Mouse (Mus musculus) gastrocnemius, adult 2 months (tissue): ENCODE data around the gene Kcnn3. TPM values are rescaled to one million over a fixed set of nuclear protein-coding genes. Genes with fewer than 3 reads are reported as not detected.
A peak's percentile ranks its signal among the peaks of the same experiment; 100 is the strongest.

Experiments used
- DNase-seq: peaks from one replicate; pipeline ENCODE4 v3.0.0; 2022
- H3K27ac ChIP-seq: fragments of 200-600 bp; 2 replicates; pipeline ENCODE4 v1.8.1; 2022; ENCODE audit warnings: mild to moderate bottlenecking
- H3K4me3 ChIP-seq: fragments of 200-600 bp; 2 replicates; pipeline ENCODE4 v1.8.1; 2022; ENCODE audit warnings: mild to moderate bottlenecking, moderate library complexity
- CTCF ChIP-seq: fragments of 200-600 bp; IDR thresholded peaks from 2 replicates; pipeline ENCODE4 v1.8.1; 2022; ENCODE audit warnings: antibody characterized with exemption, mild to moderate bottlenecking, moderate library complexity
- intact Hi-C: fragments of 180-260 bp; cut with DNase I; formaldehyde crosslinking; loops from one replicate; pipeline ENCODE4 v1.15.1; 2025
- total RNA-seq, 2 experiments: library from RNA; stranded (reverse); gene quantifications; 2 replicates each; pipeline ENCODE4 v1.2.3; 2021

Gene Kcnn3
- total RNA-seq, 2 experiments from 2014 or later, result 1.4 to 4.1 TPM

DNA sequence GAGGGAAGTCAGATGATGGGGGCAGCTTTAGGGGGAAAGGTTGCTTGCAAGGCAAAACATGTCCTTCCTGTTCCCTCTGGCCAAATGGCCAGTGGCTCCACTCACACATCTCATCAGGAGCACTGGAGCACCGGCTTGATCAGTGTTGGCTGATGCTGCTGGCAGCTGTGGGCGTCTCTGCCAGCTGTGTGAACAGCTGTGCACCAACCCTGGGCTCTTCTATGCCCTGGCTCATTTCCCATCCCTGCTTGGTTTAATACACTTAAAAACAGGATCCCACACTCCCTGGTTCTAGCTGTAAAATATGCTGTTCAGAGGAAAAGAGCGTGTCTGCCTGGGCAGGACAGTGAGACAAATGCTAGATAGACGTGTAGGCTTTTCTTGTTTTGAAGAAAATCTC, 64.3 kb downstream of the Kcnn3 start:
- no peak overlapping the region for H3K4me3 ChIP-seq
- no peak for DNase-seq
- H3K27ac ChIP-seq, result no peak overlapping the region
- intact Hi-C loops, result no loop called here
- TF ChIP-seq CTCF, result no peak

DNA sequence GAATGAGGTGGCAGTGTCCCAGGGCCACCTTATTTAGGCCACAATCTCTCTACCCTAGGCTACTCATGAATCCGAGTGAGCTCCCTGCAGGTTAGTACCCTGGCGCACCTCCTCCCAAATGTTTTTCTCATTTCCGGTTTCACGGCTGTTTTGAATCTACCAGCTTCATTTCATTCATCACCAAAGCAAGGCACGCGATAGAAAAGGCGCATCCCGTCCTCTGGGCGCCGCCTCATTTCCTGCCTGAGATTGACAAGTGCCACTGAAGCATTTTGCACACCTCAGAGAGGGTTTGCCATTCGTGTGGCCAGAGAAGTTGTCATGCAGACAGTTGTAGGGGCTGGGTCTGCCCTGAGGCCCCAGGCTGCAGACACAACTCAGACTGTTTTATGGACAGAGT, 68.5 kb downstream of the Kcnn3 start:
- H3K27ac ChIP-seq, result no peak overlapping the region
- H3K4me3 ChIP-seq, result no peak overlapping the region
- no peak for TF ChIP-seq CTCF
- no peak for DNase-seq
- intact Hi-C loops, result no loop called here

DNA sequence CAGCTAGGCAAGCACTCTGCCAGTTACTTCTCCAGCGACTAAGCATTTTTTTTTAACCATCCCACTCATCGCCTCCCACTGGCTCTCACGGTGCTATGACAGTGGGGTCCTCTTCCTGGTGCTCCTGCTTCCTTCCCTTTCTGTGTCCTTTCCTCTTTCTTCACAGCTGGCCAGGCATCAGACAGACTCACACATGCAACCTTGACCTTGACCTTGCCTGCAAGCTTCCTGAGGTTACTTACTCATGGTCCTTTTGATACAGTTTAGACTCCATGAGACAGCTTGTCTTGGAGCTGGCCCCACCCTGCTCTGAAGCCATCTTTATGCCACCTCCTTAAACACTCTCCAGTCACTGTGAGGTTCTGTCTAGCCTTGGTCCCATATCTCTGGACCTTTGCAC, 69.4 kb downstream of the Kcnn3 start:
- DNase-seq, result no peak
- Histone ChIP-seq H3K4me3 (no peak overlapping the region), H3K27ac (no peak overlapping the region)
- intact Hi-C loops, result no loop called here
- TF ChIP-seq CTCF, result no peak

DNA sequence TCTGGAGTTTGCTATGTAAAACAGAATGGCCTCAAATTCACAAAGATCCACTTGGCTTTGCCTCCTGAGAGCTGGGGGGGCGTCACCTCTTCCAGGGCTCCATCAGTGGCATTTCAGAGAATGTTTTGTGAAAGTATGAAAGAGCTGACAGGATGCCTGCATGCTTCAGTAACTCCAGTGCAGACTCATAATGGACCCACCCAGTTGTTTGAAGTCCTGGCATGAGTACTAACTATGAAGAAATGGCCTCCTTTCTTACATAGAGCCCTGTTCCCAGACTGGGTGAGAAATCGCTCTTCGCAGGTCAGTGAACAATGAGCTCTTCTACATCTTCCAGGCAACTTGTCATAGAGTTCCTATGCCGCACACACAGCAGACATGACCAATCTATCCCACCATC, 70.4 kb downstream of the Kcnn3 start:
- Histone ChIP-seq H3K27ac (no peak overlapping the region), H3K4me3 (no peak overlapping the region)
- no peak for DNase-seq
- intact Hi-C loops, result no loop called here
- no peak for TF ChIP-seq CTCF

DNA sequence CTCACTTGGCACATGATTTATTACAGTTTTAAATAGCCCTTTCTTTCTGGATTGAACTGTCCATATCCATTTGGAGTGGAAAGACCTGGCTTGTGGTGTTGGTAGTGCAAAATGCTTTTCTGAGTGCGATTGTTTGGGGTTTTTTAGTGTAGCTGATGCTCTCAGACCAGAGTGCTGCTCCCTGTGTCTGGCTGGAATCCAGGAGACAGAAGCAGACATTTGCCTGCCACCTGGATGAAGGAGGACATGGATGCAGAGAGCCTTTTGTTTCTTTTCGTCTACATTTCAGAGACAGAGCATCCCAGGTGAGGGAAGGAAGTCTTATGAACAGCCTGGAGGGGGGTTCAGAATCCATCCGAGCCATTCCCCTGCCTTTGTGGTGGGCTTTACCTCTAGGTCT, 71.5 kb downstream of the Kcnn3 start:
- TF ChIP-seq CTCF, result no peak
- intact Hi-C loops, result no loop called here
- DNase-seq, result no peak
- Histone ChIP-seq H3K27ac (no peak overlapping the region), H3K4me3 (no peak overlapping the region)

DNA sequence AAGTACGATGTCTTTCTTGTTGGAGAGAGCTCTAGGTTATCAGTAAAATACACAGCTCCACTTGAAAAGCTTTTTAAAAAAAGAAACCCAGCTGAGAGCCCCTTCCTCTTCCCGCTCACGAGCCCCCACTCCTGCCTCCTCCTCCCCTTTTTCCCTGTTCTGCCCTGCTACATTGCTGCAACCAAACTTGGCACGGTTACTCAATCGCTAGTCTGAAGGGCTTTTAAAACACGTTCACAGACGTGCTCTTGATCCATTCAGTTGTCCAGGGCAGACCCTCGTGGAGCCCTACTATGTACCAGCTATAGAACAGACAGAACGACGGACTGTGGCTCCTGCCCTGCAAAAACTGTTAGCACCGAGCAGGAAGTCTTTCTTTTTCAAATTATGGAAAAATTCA, 72.8 kb downstream of the Kcnn3 start:
- Histone ChIP-seq H3K27ac (no peak overlapping the region), H3K4me3 (no peak overlapping the region)
- no peak for TF ChIP-seq CTCF
- intact Hi-C loops, result no loop called here
- DNase-seq, result peak; percentile 11

DNA sequence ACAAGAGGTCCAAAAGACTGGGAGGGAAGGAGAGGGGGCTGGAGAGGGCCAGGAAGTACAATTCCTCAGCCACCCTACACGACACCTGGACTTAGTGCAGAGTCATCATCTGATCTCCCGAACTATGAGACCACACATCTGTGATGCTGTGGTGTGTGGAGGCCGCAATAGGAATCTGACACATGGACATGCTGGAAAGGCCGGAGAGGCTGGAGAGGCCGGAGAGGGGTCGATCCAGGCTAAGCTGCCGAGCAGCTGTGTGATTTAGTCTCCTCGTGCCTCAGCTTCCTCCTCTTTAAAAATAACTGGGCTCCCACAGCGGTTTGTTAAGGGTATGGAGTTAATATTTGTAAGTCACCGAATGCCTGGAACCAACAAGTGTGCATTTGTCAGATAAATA, 73.6 kb downstream of the Kcnn3 start:
- DNase-seq, result peak; percentile 14
- no peak for TF ChIP-seq CTCF
- Histone ChIP-seq H3K4me3 (no peak overlapping the region), H3K27ac (0 out of 2 replicates have a peak overlapping the region, but pooled peaks have one; percentile 8)
- intact Hi-C loops, result no loop called here

DNA sequence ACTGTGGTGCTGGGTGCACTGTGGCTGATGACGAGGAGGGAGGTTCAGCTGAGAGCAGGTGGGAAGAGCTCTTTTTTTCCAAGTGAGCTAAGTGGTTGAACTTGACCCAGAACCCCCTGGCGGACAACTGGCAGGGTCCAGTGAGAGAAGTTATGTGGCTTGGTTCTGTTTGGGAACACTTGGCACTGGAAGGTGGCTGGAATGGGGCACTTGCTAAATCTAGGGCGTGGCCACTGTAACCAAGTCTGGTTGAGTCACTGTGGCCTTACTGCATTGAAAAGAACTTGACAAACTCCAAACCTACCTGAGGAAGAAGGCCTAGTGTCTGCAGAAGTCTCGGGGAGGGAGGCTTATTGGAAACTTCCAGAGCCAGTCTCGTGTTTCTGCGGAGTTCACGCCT, 78.4 kb downstream of the Kcnn3 start:
- Histone ChIP-seq H3K27ac (no peak overlapping the region), H3K4me3 (no peak overlapping the region)
- no peak for TF ChIP-seq CTCF
- intact Hi-C loops, result no loop called here
- DNase-seq, result peak; percentile 14

DNA sequence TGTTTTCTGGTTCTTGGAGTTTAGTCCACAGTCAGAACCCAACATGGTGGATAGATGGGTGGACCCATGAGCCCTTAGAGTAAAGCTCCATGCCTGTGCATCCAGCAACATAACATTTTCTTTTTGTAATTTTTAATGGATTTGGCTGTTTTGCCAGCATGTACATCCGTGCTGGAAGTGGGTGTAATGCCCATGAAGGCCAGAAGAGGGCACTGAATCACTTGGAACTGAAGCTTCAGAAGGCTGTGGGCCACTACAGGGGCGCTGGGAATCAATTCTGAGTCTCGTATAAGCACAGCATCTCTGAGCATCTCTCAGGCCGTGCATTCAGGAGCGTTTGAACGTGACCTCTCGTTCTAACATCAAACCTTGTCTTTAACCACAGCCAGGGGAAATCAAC, 79.0 kb downstream of the Kcnn3 start:
- intact Hi-C loops, result no loop called here
- peak; percentile 4 for DNase-seq
- TF ChIP-seq CTCF, result peak; percentile 24; the same call in 1 of the 2 replicates
- Histone ChIP-seq H3K27ac (no peak overlapping the region), H3K4me3 (no peak overlapping the region)

DNA sequence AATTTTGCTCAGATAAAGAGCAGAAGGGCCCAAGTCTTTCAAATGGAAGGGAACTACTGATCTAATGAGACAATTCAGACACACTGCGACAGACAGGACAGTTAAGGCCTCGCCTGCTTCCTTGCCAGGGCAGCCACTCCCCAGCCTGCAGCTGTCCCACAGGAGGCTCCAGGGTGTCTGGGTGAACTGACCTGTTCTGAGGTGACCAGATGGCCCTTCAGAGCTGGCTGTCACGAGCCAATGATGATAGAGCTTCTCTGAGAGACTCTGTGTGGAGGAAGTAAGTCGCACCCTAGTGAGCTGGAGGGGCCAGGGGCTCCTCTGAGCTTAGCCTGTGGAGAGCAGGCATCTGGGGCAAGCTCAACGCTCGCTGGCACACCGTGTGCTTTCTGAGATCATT, 81.1 kb downstream of the Kcnn3 start:
- no peak overlapping the region for H3K4me3 ChIP-seq
- intact Hi-C loops, result no loop called here
- DNase-seq, result peak; percentile 16
- no peak overlapping the region for H3K27ac ChIP-seq
- TF ChIP-seq CTCF, result no peak

DNA sequence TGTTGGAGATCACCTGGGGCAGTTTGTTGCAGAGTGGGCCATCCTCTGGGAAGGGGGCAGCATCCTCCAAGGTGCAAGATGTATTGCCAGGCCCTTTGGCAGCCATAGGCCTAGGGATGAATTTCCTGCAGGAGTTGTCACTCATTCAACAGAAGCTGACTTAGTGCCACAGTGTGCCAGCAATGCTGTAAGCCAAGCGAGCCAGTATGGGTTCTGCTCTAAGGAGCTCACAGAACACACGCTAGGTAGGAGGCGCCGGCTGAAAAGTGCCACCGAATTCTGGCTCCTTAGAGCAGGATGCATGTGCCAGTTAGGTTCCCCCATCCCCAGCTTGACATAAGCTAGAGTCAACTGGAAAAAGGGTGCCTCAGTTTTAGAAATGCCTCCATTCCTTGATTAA, 83.3 kb downstream of the Kcnn3 start:
- no peak for DNase-seq
- intact Hi-C loops, result no loop called here
- Histone ChIP-seq H3K27ac (no peak overlapping the region), H3K4me3 (no peak overlapping the region)
- no peak for TF ChIP-seq CTCF

DNA sequence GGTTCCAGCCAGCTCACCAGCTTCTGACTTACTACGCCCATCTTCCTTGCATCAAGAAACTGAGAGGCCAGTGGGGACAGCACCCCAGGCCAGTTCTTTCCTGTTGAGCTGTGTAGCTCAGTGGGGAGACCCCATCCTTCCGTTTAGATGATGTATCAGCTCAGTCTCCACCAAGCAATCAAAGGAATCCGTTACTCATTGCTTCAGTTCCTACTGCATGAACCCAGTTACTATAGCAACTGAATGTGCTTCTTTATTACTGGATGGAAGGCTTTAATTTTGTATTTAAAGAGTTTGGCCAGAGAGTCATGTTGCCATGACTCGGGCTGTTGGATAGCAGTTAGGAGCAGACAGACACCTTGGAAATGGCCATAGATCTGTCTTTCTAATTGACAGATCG, 85.3 kb downstream of the Kcnn3 start:
- intact Hi-C loops, result no loop called here
- Histone ChIP-seq H3K4me3 (no peak overlapping the region), H3K27ac (no peak overlapping the region)
- no peak for TF ChIP-seq CTCF
- no peak for DNase-seq

DNA sequence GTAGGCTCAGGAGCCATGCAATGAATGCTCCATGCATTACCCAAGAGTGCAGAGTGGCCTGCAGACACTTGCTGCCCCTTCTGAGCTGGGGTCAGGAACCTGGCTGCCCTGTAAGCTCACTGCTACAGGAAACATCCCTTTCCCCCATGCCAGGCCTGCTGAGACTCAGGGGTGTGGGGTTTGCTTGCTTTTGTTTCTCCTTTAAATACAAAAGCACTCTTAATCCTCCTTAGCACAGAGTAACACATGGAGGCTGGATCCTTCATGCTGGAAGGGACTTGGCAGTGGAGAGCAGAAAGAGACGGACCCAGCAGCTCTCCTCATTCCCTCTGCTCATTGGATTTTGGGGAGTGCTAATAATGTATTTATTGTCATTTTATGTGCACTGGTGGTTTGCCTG, 87.4 kb downstream of the Kcnn3 start:
- intact Hi-C loops, result no loop called here
- no peak for TF ChIP-seq CTCF
- H3K27ac ChIP-seq, result no peak overlapping the region
- DNase-seq, result peak; percentile 6
- H3K4me3 ChIP-seq, result no peak overlapping the region

DNA sequence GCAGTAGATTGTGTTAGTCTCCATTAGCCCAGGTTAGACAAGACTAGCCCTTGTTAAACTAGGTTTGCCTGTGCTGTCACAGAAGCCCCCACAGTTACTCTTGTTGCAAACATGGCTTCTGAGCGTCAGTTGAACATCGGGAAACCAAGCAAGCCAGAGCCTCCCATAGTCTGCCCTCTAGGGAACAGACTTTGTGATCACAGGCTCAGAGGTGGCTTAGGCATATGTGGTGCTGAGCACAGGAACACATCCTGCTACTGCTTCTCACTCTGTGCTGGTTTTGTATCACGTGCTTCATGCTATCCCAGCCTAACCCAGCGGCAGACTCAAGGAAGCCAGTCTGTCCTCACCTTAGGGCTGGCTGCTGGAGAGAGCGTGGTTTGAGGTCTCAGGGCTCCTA, 92.1 kb downstream of the Kcnn3 start:
- H3K4me3 ChIP-seq, result no peak overlapping the region
- intact Hi-C loops, result no loop called here
- H3K27ac ChIP-seq, result no peak overlapping the region
- no peak for TF ChIP-seq CTCF
- peak; percentile 2 for DNase-seq
